ENCODE assay signal across 14 mouse cellular contexts in the genomic region with DNA sequence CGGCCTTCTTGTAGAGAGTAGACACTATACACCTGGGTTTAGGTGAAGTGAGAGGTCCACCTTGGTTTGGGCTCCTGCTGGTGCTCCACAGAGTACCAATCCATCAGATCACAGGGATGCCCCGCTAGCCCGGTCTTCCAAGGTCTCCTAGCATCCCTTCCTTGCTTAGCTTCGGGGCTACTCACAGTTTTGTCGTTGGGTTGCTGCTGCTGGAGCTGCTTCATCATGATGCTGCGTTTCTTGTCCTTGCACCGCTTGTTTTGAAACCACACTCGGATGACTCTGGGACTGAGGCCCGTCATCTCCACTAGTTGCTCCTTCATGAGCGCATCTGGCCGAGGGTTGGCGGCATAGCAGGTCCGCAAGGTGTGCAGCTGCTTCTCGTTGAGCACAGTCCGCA. TPM values are rescaled to one million over a fixed set of nuclear protein-coding genes. Genes with fewer than 3 reads are reported as not detected.
DNase-seq lines count a peak whose midpoint lies in the region; ATAC-seq and TF ChIP-seq lines count a peak whose summit lies in the region.
"Had no signal": no experiment of that assay in that cellular context is flagged by ENCODE, and none has a peak within 500 bp of the region (broad histone marks: within the 10 kb centered on the region; RNA-seq: fewer than 3 reads in every experiment).

No protein-coding gene starts in this region.

- no peak overlapping the region for H3K9ac ChIP-seq in heart, embryonic 11.5 days (ENCODE audit: low read depth, low read length)
- no peak overlapping the region for H3K9ac ChIP-seq in embryonic facial prominence, embryonic 13.5 days

- peak overlapping the region; percentile 46 for H3K4me2 ChIP-seq in heart, embryonic 11.5 days
- H3K4me2 ChIP-seq in embryonic facial prominence, embryonic 13.5 days: peak overlapping the region; percentile 26; the same call in 1 of the 2 replicates

- no peak overlapping the region for H3K27ac ChIP-seq in heart, embryonic 11.5 days (ENCODE audit: low read depth, low read length)
- no peak overlapping the region for H3K27ac ChIP-seq in embryonic facial prominence, embryonic 13.5 days
- no peak overlapping the region for H3K27ac ChIP-seq in limb, embryonic 10.5 days
- no peak overlapping the region for H3K27ac ChIP-seq in left cerebral cortex, adult 2 months
- H3K27ac ChIP-seq: macrophage had no signal

- TF ChIP-seq CTCF in left cerebral cortex, adult 2 months (IDR thresholded peaks at IDR 0.05): no peak

- DNase-seq in heart, postnatal 10 days: no peak
- DNase-seq in limb, embryonic 10.5 days (ENCODE audit: low spot score): peak; percentile 50
- peak; percentile 17 for DNase-seq in retina, embryonic 14.5 days (ENCODE audit: low spot score)
- no peak for DNase-seq in gastrocnemius, postnatal 14 days
- no peak for DNase-seq in lung, postnatal 36 days
- DNase-seq in left cerebral cortex, adult 2 months (ENCODE audit: extremely low spot score in 1 of 2, low spot score in 2 of 2): no peak
- DNase-seq: adrenal gland, postnatal 10 days; cerebellum, adult 11 months; gastrocnemius, postnatal 25 days; kidney, adult 18-20 months had no signal

- ATAC-seq in heart, embryonic 11.5 days (replicated peaks; ENCODE audit: insufficient number of reproducible peaks, low FRiP score, low TSS enrichment): no peak
- ATAC-seq in embryonic facial prominence, embryonic 13.5 days (ENCODE audit: insufficient number of reproducible peaks, insufficient read depth, low FRiP score, low TSS enrichment, low read depth): no peak

- no peaks in the 10 kb centered on the region; the same call in 1 of the 2 replicates for H3K4me1 ChIP-seq in heart, embryonic 11.5 days (ENCODE audit: control insufficient read depth, insufficient read depth, low read length)
- 0 out of 2 replicates have a peak, but pooled peaks cover 6% of the 10 kb centered on the region for H3K4me1 ChIP-seq in embryonic facial prominence, embryonic 13.5 days
- peaks cover 28% of the 10 kb centered on the region for H3K4me1 ChIP-seq in limb, embryonic 10.5 days

- intact Hi-C loops in heart, postnatal 10 days (cut with DNase I): no loop called here
- intact Hi-C loops in gastrocnemius, postnatal 14 days (cut with DNase I; ENCODE audit: low total_unique reads): no loop called here
- intact Hi-C loops in left cerebral cortex, adult 2 months (cut with DNase I): no loop called here

- no peaks in the 10 kb centered on the region for H3K9me3 ChIP-seq in heart, embryonic 11.5 days (replicated peaks; ENCODE audit: control insufficient read depth, low read length)
- H3K9me3 ChIP-seq in embryonic facial prominence, embryonic 13.5 days: no peaks in the 10 kb centered on the region
- H3K9me3 ChIP-seq in limb, embryonic 10.5 days (replicated peaks): no peaks in the 10 kb centered on the region

- 21% methylated on average over 15 of the region's 15 CpGs for WGBS in heart, embryonic 11.5 days (ENCODE audit: insufficient replicate concordance)
- WGBS in embryonic facial prominence, embryonic 13.5 days: 10% methylated on average over 15 of the region's 15 CpGs
- WGBS in limb, embryonic 10.5 days: 10% methylated on average over 15 of the region's 15 CpGs

- H3K4me3 ChIP-seq in heart, embryonic 11.5 days (ENCODE audit: low read depth, low read length): peak overlapping the region; percentile 8; the same call in 1 of the 2 replicates
- H3K4me3 ChIP-seq in embryonic facial prominence, embryonic 13.5 days: peak overlapping the region; percentile 9; the same call in 1 of the 2 replicates
- H3K4me3 ChIP-seq in limb, embryonic 10.5 days: no peak overlapping the region
- no peak overlapping the region for H3K4me3 ChIP-seq in left cerebral cortex, adult 2 months

- H3K27me3 ChIP-seq in heart, embryonic 11.5 days (ENCODE audit: control insufficient read depth, insufficient read depth, low read length): peaks cover 74% of the 10 kb centered on the region
- peaks cover 91% of the 10 kb centered on the region for H3K27me3 ChIP-seq in embryonic facial prominence, embryonic 13.5 days
- H3K27me3 ChIP-seq in limb, embryonic 10.5 days (ENCODE audit: low read depth, poor library complexity, severe bottlenecking): peaks cover 97% of the 10 kb centered on the region

- H3K36me3 ChIP-seq in heart, embryonic 11.5 days (ENCODE audit: control insufficient read depth, insufficient read depth, low read length): no peaks in the 10 kb centered on the region
- H3K36me3 ChIP-seq in embryonic facial prominence, embryonic 13.5 days: no peaks in the 10 kb centered on the region
- H3K36me3 ChIP-seq in limb, embryonic 10.5 days: no peaks in the 10 kb centered on the region

RNA-seq across cellular contexts. Expression of gene Isl1, which starts 6.6 kb away (rescaled TPM):
- 8.4 and 13.9 TPM in 2 replicates for polyA plus RNA-seq in heart, embryonic 11.5 days (2014; fragmentation: Nextera tagmentation; extraction: Ambion mirVana)
- total RNA-seq in heart, postnatal 10 days (2021): under 1 TPM; 0.42 to 0.43 TPM
- polyA plus RNA-seq in embryonic facial prominence, embryonic 13.5 days (2015; fragmentation: Nextera tagmentation; extraction: Ambion mirVana): 9.4 and 11.9 TPM in 2 replicates
- polyA plus RNA-seq in limb, embryonic 10.5 days (2016; fragmentation: Nextera tagmentation; extraction: Ambion mirVana): 11.4 and 13.3 TPM in 2 replicates
- total RNA-seq in gastrocnemius, postnatal 14 days (2021): 1 to 10 TPM in 1 of 2 experiments, under 1 TPM in 1; 0.41 to 1.3 TPM
- total RNA-seq in left cerebral cortex, adult 2 months (2021): 1 to 10 TPM in 1 of 2 experiments, under 1 TPM in 1; 0.84 to 2.4 TPM
- total RNA-seq: gastrocnemius, postnatal 25 days; layer of hippocampus, adult 8-10 months had no signal
- polyA plus RNA-seq: macrophage had no signal

Comparison
In these comparisons a context has a peak if more than half of its experiments do, and no peak if none do; other contexts are left out.
1. H3K4me3 ChIP-seq: peak in heart, embryonic 11.5 days (single experiment) and embryonic facial prominence, embryonic 13.5 days (single experiment); none in limb, embryonic 10.5 days (single experiment) and left cerebral cortex, adult 2 months (single experiment).
2. DNase-seq: peak in limb, embryonic 10.5 days (single experiment) and retina, embryonic 14.5 days (single experiment); none in heart, postnatal 10 days (0 of 2), gastrocnemius, postnatal 14 days (single experiment), lung, postnatal 36 days (single experiment) and left cerebral cortex, adult 2 months (0 of 2).